Mouse (Mus musculus) liver, postnatal 0 days (tissue): ENCODE measurements around the gene Lhx3.

Experiments
- CTCF ChIP-seq: sonication (generic); IDR thresholded peaks from 2 replicates; pipeline ENCODE4 v1.5.1; 2016; ENCODE audit warnings: antibody characterized with exemption, low read depth
- EP300 ChIP-seq: IDR thresholded peaks from 2 replicates; pipeline ENCODE4 v1.6.1; 2016; ENCODE audit warnings: antibody characterized with exemption, low read depth, mild to moderate bottlenecking

DNA sequence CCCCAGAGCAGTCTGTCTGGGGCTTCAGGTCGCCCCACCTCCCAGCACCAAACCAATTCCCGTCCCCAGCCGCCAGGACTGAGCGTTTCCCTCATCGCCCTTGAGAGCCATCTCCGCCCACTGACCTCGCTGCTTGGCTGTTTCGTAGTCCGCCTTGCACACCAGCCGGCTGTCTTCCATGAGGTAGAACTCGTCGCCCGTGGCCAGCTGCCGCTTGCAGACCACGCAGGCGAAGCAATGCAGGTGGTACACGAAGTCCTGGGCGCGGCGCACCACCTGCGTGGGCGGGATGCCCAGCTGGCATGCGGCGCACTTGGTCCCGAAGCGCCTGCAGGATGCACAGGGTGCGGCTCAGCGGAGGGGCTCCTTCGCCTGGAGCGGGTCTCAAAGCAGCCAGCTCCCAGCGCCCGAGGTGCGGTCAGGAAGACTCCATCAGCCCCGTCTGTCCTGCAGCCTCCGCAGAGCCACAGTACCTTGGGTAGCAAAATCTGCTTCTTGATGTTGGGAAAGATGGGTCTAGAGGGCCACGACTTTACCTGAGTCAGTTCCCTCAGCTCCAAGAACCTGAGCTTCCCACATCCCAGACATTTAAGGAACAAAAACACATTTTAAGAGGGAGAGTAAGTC, 5.1 kb downstream of the Lhx3 start:
- no peak for TF ChIP-seq CTCF
- no peak for TF ChIP-seq EP300
